Mouse (Mus musculus) inflammation-experienced regulatory T-cells, adult 6 months (primary cell): ENCODE results near the gene Zfp12. TPM values are rescaled to one million over a fixed set of nuclear protein-coding genes. Genes with fewer than 3 reads are reported as not detected.
A peak's percentile ranks its signal among the peaks of the same experiment; 100 is the strongest.
"Not testable (repeated sequence)": the region's sequence is repeated elsewhere in the genome, so short reads cannot be mapped to it uniquely, and the experiment has no call there.

Source experiments
- ATAC-seq: one replicate; pipeline ENCODE4 v1.8.0; 2017
- polyA plus RNA-seq, 3 experiments: library from polyadenylated mRNA; unstranded; fragments of 100-300 nt; shearing (Covaris generic); gene quantifications; one replicate each; pipeline ENCODE4 v1.2.1; 2017

The Zfp12 gene
- polyA plus RNA-seq = 1 to 10 TPM; 3.9 to 5.7 (median 4.6) TPM

GRCm38 (mm10) chr5:143235028-143235693, at the start of gene Zfp12:
Gene Zfp12 (plus strand): TSS chr5:143235163.
- ATAC-seq = peak; percentile 97

GRCm38 (mm10) chr5:143188014-143188413, 46.9 kb upstream of the Zfp12 start:
- not testable (repeated sequence) for ATAC-seq

GRCm38 (mm10) chr5:143192806-143193205, 42.2 kb upstream of the Zfp12 start:
- no peak for ATAC-seq

GRCm38 (mm10) chr5:143194747-143195146, 40.2 kb upstream of the Zfp12 start:
- ATAC-seq = not testable (repeated sequence)

- ATAC-seq = no peak
Measured at GRCm38 (mm10) chr5:143195166-143195565, 39.8 kb upstream of the Zfp12 start.

- no peak for ATAC-seq
Measured at GRCm38 (mm10) chr5:143196506-143196905, 38.5 kb upstream of the Zfp12 start.

GRCm38 (mm10) chr5:143205015-143205414, 29.9 kb upstream of the Zfp12 start:
- ATAC-seq = no peak

GRCm38 (mm10) chr5:143213832-143214231, 21.1 kb upstream of the Zfp12 start:
- no peak for ATAC-seq

- ATAC-seq = no peak
Measured at GRCm38 (mm10) chr5:143220996-143221395, 14.0 kb upstream of the Zfp12 start.

GRCm38 (mm10) chr5:143222287-143222686, 12.7 kb upstream of the Zfp12 start:
- ATAC-seq = no peak

GRCm38 (mm10) chr5:143226790-143227189, 8.2 kb upstream of the Zfp12 start, which contains the start of gene Spdye4a:
Gene Spdye4a (minus strand): TSS chr5:143226890.
- ATAC-seq = no peak

- ATAC-seq = no peak
Measured at GRCm38 (mm10) chr5:143236036-143236435, 1.1 kb downstream of the Zfp12 start.

GRCm38 (mm10) chr5:143244926-143245325, 10.0 kb downstream of the Zfp12 start:
- ATAC-seq = no peak

GRCm38 (mm10) chr5:143252039-143252438, 17.1 kb downstream of the Zfp12 start:
- ATAC-seq = no peak

GRCm38 (mm10) chr5:143252791-143253185, 17.8 kb downstream of the Zfp12 start:
- no peak for ATAC-seq

- no peak for ATAC-seq
Measured at GRCm38 (mm10) chr5:143253186-143253880, 18.4 kb downstream of the Zfp12 start.

- ATAC-seq = no peak
Measured at GRCm38 (mm10) chr5:143253881-143254486, 19.0 kb downstream of the Zfp12 start.

GRCm38 (mm10) chr5:143254487-143255130, 19.6 kb downstream of the Zfp12 start:
- ATAC-seq = no peak

- ATAC-seq = no peak
Measured at GRCm38 (mm10) chr5:143255131-143255519, 20.2 kb downstream of the Zfp12 start.

- ATAC-seq = no peak
Measured at GRCm38 (mm10) chr5:143255802-143256201, 20.8 kb downstream of the Zfp12 start.

- no peak for ATAC-seq
Measured at GRCm38 (mm10) chr5:143261636-143262035, 26.7 kb downstream of the Zfp12 start.

- ATAC-seq = no peak
Measured at GRCm38 (mm10) chr5:143264689-143265088, 29.7 kb downstream of the Zfp12 start.

- no peak for ATAC-seq
Measured at GRCm38 (mm10) chr5:143265409-143265808, 30.4 kb downstream of the Zfp12 start.
